ENCODE assay signal across 15 mouse cellular contexts in genomic region chr9:61872246-61872941, GRCm38 (mm10). TPM values are rescaled to one million over a fixed set of nuclear protein-coding genes. Genes with fewer than 3 reads are reported as not detected.
DNase-seq lines count a peak whose midpoint lies in the region; ATAC-seq and TF ChIP-seq lines count a peak whose summit lies in the region.
"Had no signal": no experiment of that assay in that cellular context is flagged by ENCODE, and none has a peak within 500 bp of the region (broad histone marks: within the 10 kb centered on the region; RNA-seq: fewer than 3 reads in every experiment).

No protein-coding gene starts in this region.

- H3K4me1 ChIP-seq in neural tube, embryonic 11.5 days (ENCODE audit: control insufficient read depth, insufficient read depth, low read length) = peaks cover 34% of the 10 kb centered on the region
- H3K4me1 ChIP-seq in forebrain, embryonic 16.5 days (replicated peaks; ENCODE audit: control insufficient read depth, insufficient read depth, low read length) = peaks cover 43% of the 10 kb centered on the region
- H3K4me1 ChIP-seq in midbrain, embryonic 11.5 days (ENCODE audit: control insufficient read depth, insufficient read depth, low read length) = peaks cover 31% of the 10 kb centered on the region
- no peaks in the 10 kb centered on the region for H3K4me1 ChIP-seq in lung, postnatal 0 days (ENCODE audit: insufficient read depth, low read depth, low read length)
- H3K4me1 ChIP-seq in heart, embryonic 11.5 days (ENCODE audit: control insufficient read depth, insufficient read depth, low read length) = no peaks in the 10 kb centered on the region

- peak; percentile 70 for DNase-seq in neural tube, embryonic 11.5 days (ENCODE audit: low spot score)
- DNase-seq in neural tube, embryonic 10.5 days (ENCODE audit: extremely low spot score, low spot score) = no peak
- DNase-seq in midbrain, embryonic 11.5 days (ENCODE audit: low spot score, missing footprints) = peak; percentile 93
- no peak for DNase-seq in thymus, postnatal 25 days
- no peak for DNase-seq in lung, postnatal 0 days (ENCODE audit: low spot score)
- DNase-seq in kidney, postnatal 36 days = no peak
- DNase-seq: adrenal gland, postnatal 14 days; cerebellum, adult 18-20 months; heart, adult 11 months; lung, postnatal 36 days; thymus, postnatal 36 days had no signal

- ATAC-seq in neural tube, embryonic 11.5 days (ENCODE audit: insufficient read depth, low FRiP score, low TSS enrichment) = peak; percentile 90
- ATAC-seq in forebrain, embryonic 16.5 days = peak; percentile 98
- ATAC-seq in midbrain, embryonic 11.5 days (ENCODE audit: low FRiP score) = peak; percentile 91
- no peak for ATAC-seq in lung, postnatal 0 days
- ATAC-seq in heart, embryonic 11.5 days (replicated peaks; ENCODE audit: insufficient number of reproducible peaks, low FRiP score, low TSS enrichment) = no peak

- H3K27ac ChIP-seq in neural tube, embryonic 11.5 days (ENCODE audit: low read depth, low read length) = peak overlapping the region; percentile 85
- H3K27ac ChIP-seq in forebrain, embryonic 16.5 days (ENCODE audit: low read length) = peak overlapping the region; percentile 85
- peak overlapping the region; percentile 83 for H3K27ac ChIP-seq in midbrain, embryonic 11.5 days (ENCODE audit: low read depth, low read length)
- no peak overlapping the region for H3K27ac ChIP-seq in lung, postnatal 0 days (ENCODE audit: low read length)
- H3K27ac ChIP-seq in heart, embryonic 11.5 days (ENCODE audit: low read depth, low read length) = no peak overlapping the region
- H3K27ac ChIP-seq: limb, embryonic 15.5 days had no signal

- no peaks in the 10 kb centered on the region for H3K36me3 ChIP-seq in neural tube, embryonic 11.5 days (ENCODE audit: control insufficient read depth, insufficient read depth, low read length)
- H3K36me3 ChIP-seq in forebrain, embryonic 16.5 days (ENCODE audit: control insufficient read depth, insufficient read depth) = no peaks in the 10 kb centered on the region
- H3K36me3 ChIP-seq in midbrain, embryonic 11.5 days (ENCODE audit: control insufficient read depth, insufficient read depth, low read length) = no peaks in the 10 kb centered on the region
- H3K36me3 ChIP-seq in lung, postnatal 0 days (ENCODE audit: insufficient read depth, low read length) = no peaks in the 10 kb centered on the region
- no peaks in the 10 kb centered on the region for H3K36me3 ChIP-seq in heart, embryonic 11.5 days (ENCODE audit: control insufficient read depth, insufficient read depth, low read length)
- H3K36me3 ChIP-seq: limb, embryonic 15.5 days had no signal

- TF ChIP-seq EP300 in lung, postnatal 0 days (IDR thresholded peaks at IDR 0.05) = no peak

- H3K4me3 ChIP-seq in neural tube, embryonic 11.5 days (ENCODE audit: low read depth, low read length) = no peak overlapping the region
- no peak overlapping the region for H3K4me3 ChIP-seq in forebrain, embryonic 16.5 days (replicated peaks; ENCODE audit: low read length)
- no peak overlapping the region for H3K4me3 ChIP-seq in midbrain, embryonic 11.5 days (ENCODE audit: low read depth, low read length)
- no peak overlapping the region for H3K4me3 ChIP-seq in lung, postnatal 0 days (ENCODE audit: low read depth, low read length)
- H3K4me3 ChIP-seq in heart, embryonic 11.5 days (ENCODE audit: low read depth, low read length) = no peak overlapping the region
- H3K4me3 ChIP-seq: erythroblast, embryonic 14.5 days; limb, embryonic 15.5 days had no signal

- TF ChIP-seq CTCF in lung, postnatal 0 days (IDR thresholded peaks at IDR 0.05) = no peak

- H3K9ac ChIP-seq in neural tube, embryonic 11.5 days (ENCODE audit: low read length) = no peak overlapping the region
- H3K9ac ChIP-seq in forebrain, embryonic 16.5 days (replicated peaks; ENCODE audit: low read depth, low read length) = no peak overlapping the region
- 0 out of 2 replicates have a peak overlapping the region, but pooled peaks have one; percentile 7 for H3K9ac ChIP-seq in midbrain, embryonic 11.5 days (ENCODE audit: low read length)
- H3K9ac ChIP-seq in lung, postnatal 0 days (replicated peaks; ENCODE audit: low read depth) = no peak overlapping the region
- no peak overlapping the region for H3K9ac ChIP-seq in heart, embryonic 11.5 days (ENCODE audit: low read depth, low read length)
- H3K9ac ChIP-seq: limb, embryonic 15.5 days had no signal

- H3K27me3 ChIP-seq in neural tube, embryonic 11.5 days (ENCODE audit: control insufficient read depth, insufficient read depth, low read length) = no peaks in the 10 kb centered on the region
- H3K27me3 ChIP-seq in forebrain, embryonic 16.5 days (replicated peaks; ENCODE audit: control insufficient read depth, insufficient read depth, low read length) = no peaks in the 10 kb centered on the region
- H3K27me3 ChIP-seq in midbrain, embryonic 11.5 days (ENCODE audit: control insufficient read depth, insufficient read depth, low read length) = no peaks in the 10 kb centered on the region
- 0 out of 2 replicates have a peak, but pooled peaks cover 7% of the 10 kb centered on the region for H3K27me3 ChIP-seq in lung, postnatal 0 days (replicated peaks; ENCODE audit: insufficient read depth, low read length)
- peaks cover 9% of the 10 kb centered on the region for H3K27me3 ChIP-seq in heart, embryonic 11.5 days (ENCODE audit: control insufficient read depth, insufficient read depth, low read length)

- H3K9me3 ChIP-seq in neural tube, embryonic 11.5 days (ENCODE audit: control insufficient read depth, low read length) = no peaks in the 10 kb centered on the region
- H3K9me3 ChIP-seq in forebrain, embryonic 16.5 days (ENCODE audit: control insufficient read depth, low read length) = 0 out of 2 replicates have a peak, but pooled peaks cover 3% of the 10 kb centered on the region
- no peaks in the 10 kb centered on the region for H3K9me3 ChIP-seq in midbrain, embryonic 11.5 days (ENCODE audit: control insufficient read depth, low read length)
- no peaks in the 10 kb centered on the region for H3K9me3 ChIP-seq in lung, postnatal 0 days (ENCODE audit: low read length)
- no peaks in the 10 kb centered on the region for H3K9me3 ChIP-seq in heart, embryonic 11.5 days (replicated peaks; ENCODE audit: control insufficient read depth, low read length)
- H3K9me3 ChIP-seq: limb, embryonic 15.5 days had no signal

- WGBS in neural tube, embryonic 11.5 days = 30% methylated on average over 8 of the region's 8 CpGs
- WGBS in forebrain, embryonic 16.5 days = 3% methylated on average over 8 of the region's 8 CpGs
- WGBS in midbrain, embryonic 11.5 days = 9% methylated on average over 8 of the region's 8 CpGs
- WGBS in lung, postnatal 0 days = 79% methylated on average over 8 of the region's 8 CpGs
- 70% methylated on average over 8 of the region's 8 CpGs for WGBS in heart, embryonic 11.5 days (ENCODE audit: insufficient replicate concordance)

- H3K4me2 ChIP-seq in neural tube, embryonic 11.5 days (ENCODE audit: low read depth) = no peak overlapping the region
- H3K4me2 ChIP-seq in forebrain, embryonic 16.5 days (ENCODE audit: low read length) = peak overlapping the region; percentile 0; the same call in 1 of the 2 replicates
- H3K4me2 ChIP-seq in midbrain, embryonic 11.5 days = no peak overlapping the region
- H3K4me2 ChIP-seq in lung, postnatal 0 days (replicated peaks; ENCODE audit: low read depth, low read length) = no peak overlapping the region
- no peak overlapping the region for H3K4me2 ChIP-seq in heart, embryonic 11.5 days
- H3K4me2 ChIP-seq: limb, embryonic 15.5 days had no signal

RNA-seq across cellular contexts. Expression of gene Rplp1, which starts 41.9 kb away (rescaled TPM):
- polyA plus RNA-seq in neural tube, embryonic 11.5 days (2014; fragmentation: Nextera tagmentation; extraction: Ambion mirVana) = 1,074 and 1,150 TPM in 2 replicates
- 804 and 844 TPM in 2 replicates for polyA plus RNA-seq in forebrain, embryonic 16.5 days (2015; fragmentation: Nextera tagmentation; extraction: Ambion mirVana)
- 980 and 1,048 TPM in 2 replicates for polyA plus RNA-seq in midbrain, embryonic 11.5 days (2014; fragmentation: Nextera tagmentation; extraction: Ambion mirVana)
- polyA plus RNA-seq in lung, postnatal 0 days (2015; fragmentation: Nextera tagmentation; extraction: Ambion mirVana) = 997 and 1,182 TPM in 2 replicates
- polyA plus RNA-seq in heart, embryonic 11.5 days (2014; fragmentation: Nextera tagmentation; extraction: Ambion mirVana) = 963 and 1,096 TPM in 2 replicates

Comparison
In these comparisons a context has a peak if more than half of its experiments do, and no peak if none do; other contexts are left out.
1. DNase-seq: peak in neural tube, embryonic 11.5 days (single experiment) and midbrain, embryonic 11.5 days (single experiment); none in neural tube, embryonic 10.5 days (single experiment), thymus, postnatal 25 days (single experiment), lung, postnatal 0 days (single experiment) and kidney, postnatal 36 days (0 of 2).
2. ATAC-seq: peak in neural tube, embryonic 11.5 days (single experiment), forebrain, embryonic 16.5 days (single experiment) and midbrain, embryonic 11.5 days (single experiment); none in lung, postnatal 0 days (single experiment) and heart, embryonic 11.5 days (single experiment).
3. H3K27ac ChIP-seq: peak in neural tube, embryonic 11.5 days (single experiment), forebrain, embryonic 16.5 days (single experiment) and midbrain, embryonic 11.5 days (single experiment); none in lung, postnatal 0 days (single experiment) and heart, embryonic 11.5 days (single experiment).